Mouse (Mus musculus): Measurements from ENCODE around the gene Cep57l1. TPM values are rescaled to one million over a fixed set of nuclear protein-coding genes. Genes with fewer than 3 reads are reported as not detected.

The Cep57l1 gene
- polyA plus RNA-seq, 1 experiment = 11.8 TPM

GRCm38 (mm10) chr10:41684548-41684996, 125.1 kb downstream of the Cep57l1 start:
- no peak overlapping the region for H3K27ac ChIP-seq (ENCODE audit: insufficient read depth, low read depth, low read length)
- H3K4me3 ChIP-seq (ENCODE audit: insufficient read depth, low read length) = peak overlapping the region; percentile 21; the same call in 1 of the 2 replicates
- no peaks in the 10 kb centered on the region for H3K4me1 ChIP-seq (ENCODE audit: control insufficient read depth, insufficient read depth, low read length)
- TF ChIP-seq CTCF (IDR thresholded peaks at IDR 0.05; ENCODE audit: low read depth, low read length) = no peak
- TF ChIP-seq POLR2A (IDR thresholded peaks at IDR 0.05; ENCODE audit: borderline replicate concordance, low read depth, low read length) = no peak

GRCm38 (mm10) chr10:41682546-41683393, 126.9 kb downstream of the Cep57l1 start:
- H3K4me1 ChIP-seq (ENCODE audit: control insufficient read depth, insufficient read depth, low read length) = peaks cover 2% of the 10 kb centered on the region; the same call in 1 of the 2 replicates
- no peak for TF ChIP-seq POLR2A (IDR thresholded peaks at IDR 0.05; ENCODE audit: borderline replicate concordance, low read depth, low read length)
- TF ChIP-seq CTCF (IDR thresholded peaks at IDR 0.05; ENCODE audit: low read depth, low read length) = peak; percentile 44; the same call in 1 of the 2 replicates
- H3K4me3 ChIP-seq (ENCODE audit: insufficient read depth, low read length) = no peak overlapping the region
- H3K27ac ChIP-seq (ENCODE audit: insufficient read depth, low read depth, low read length) = no peak overlapping the region

- Histone ChIP-seq H3K4me3 (ENCODE audit: insufficient read depth, low read length) (no peak overlapping the region), H3K4me1 (ENCODE audit: control insufficient read depth, insufficient read depth, low read length) (peaks cover 4% of the 10 kb centered on the region; the same call in 1 of the 2 replicates), H3K27ac (ENCODE audit: insufficient read depth, low read depth, low read length) (no peak overlapping the region)
- TF ChIP-seq CTCF (IDR thresholded peaks at IDR 0.05; ENCODE audit: low read depth, low read length) = peak; percentile 67
- TF ChIP-seq POLR2A (IDR thresholded peaks at IDR 0.05; ENCODE audit: borderline replicate concordance, low read depth, low read length) = no peak
Measured at GRCm38 (mm10) chr10:41678746-41679360, 130.8 kb downstream of the Cep57l1 start.

- H3K4me1 ChIP-seq (ENCODE audit: control insufficient read depth, insufficient read depth, low read length) = peaks cover 4% of the 10 kb centered on the region; the same call in 1 of the 2 replicates
- H3K4me3 ChIP-seq (ENCODE audit: insufficient read depth, low read length) = no peak overlapping the region
- H3K27ac ChIP-seq (ENCODE audit: insufficient read depth, low read depth, low read length) = no peak overlapping the region
- TF ChIP-seq POLR2A (IDR thresholded peaks at IDR 0.05; ENCODE audit: borderline replicate concordance, low read depth, low read length) = no peak
- TF ChIP-seq CTCF (IDR thresholded peaks at IDR 0.05; ENCODE audit: low read depth, low read length) = no peak
Measured at GRCm38 (mm10) chr10:41677396-41677795, 132.3 kb downstream of the Cep57l1 start.

GRCm38 (mm10) chr10:41676661-41677061, 133.0 kb downstream of the Cep57l1 start:
- no peak for TF ChIP-seq POLR2A (IDR thresholded peaks at IDR 0.05; ENCODE audit: borderline replicate concordance, low read depth, low read length)
- no peak for TF ChIP-seq CTCF (IDR thresholded peaks at IDR 0.05; ENCODE audit: low read depth, low read length)
- H3K27ac ChIP-seq (ENCODE audit: insufficient read depth, low read depth, low read length) = no peak overlapping the region
- H3K4me1 ChIP-seq (ENCODE audit: control insufficient read depth, insufficient read depth, low read length) = peaks cover 4% of the 10 kb centered on the region; the same call in 1 of the 2 replicates
- H3K4me3 ChIP-seq (ENCODE audit: insufficient read depth, low read length) = no peak overlapping the region

GRCm38 (mm10) chr10:41675842-41676571, 133.7 kb downstream of the Cep57l1 start:
- Histone ChIP-seq H3K4me1 (ENCODE audit: control insufficient read depth, insufficient read depth, low read length) (peaks cover 4% of the 10 kb centered on the region; the same call in 1 of the 2 replicates), H3K27ac (ENCODE audit: insufficient read depth, low read depth, low read length) (no peak overlapping the region), H3K4me3 (ENCODE audit: insufficient read depth, low read length) (no peak overlapping the region)
- TF ChIP-seq POLR2A (IDR thresholded peaks at IDR 0.05; ENCODE audit: borderline replicate concordance, low read depth, low read length) = no peak
- no peak for TF ChIP-seq CTCF (IDR thresholded peaks at IDR 0.05; ENCODE audit: low read depth, low read length)

- no peak for TF ChIP-seq POLR2A (IDR thresholded peaks at IDR 0.05; ENCODE audit: borderline replicate concordance, low read depth, low read length)
- no peak for TF ChIP-seq CTCF (IDR thresholded peaks at IDR 0.05; ENCODE audit: low read depth, low read length)
- Histone ChIP-seq H3K4me3 (ENCODE audit: insufficient read depth, low read length) (no peak overlapping the region), H3K27ac (ENCODE audit: insufficient read depth, low read depth, low read length) (no peak overlapping the region), H3K4me1 (ENCODE audit: control insufficient read depth, insufficient read depth, low read length) (peaks cover 4% of the 10 kb centered on the region; the same call in 1 of the 2 replicates)
Measured at GRCm38 (mm10) chr10:41675243-41675642, 134.4 kb downstream of the Cep57l1 start.

DNA sequence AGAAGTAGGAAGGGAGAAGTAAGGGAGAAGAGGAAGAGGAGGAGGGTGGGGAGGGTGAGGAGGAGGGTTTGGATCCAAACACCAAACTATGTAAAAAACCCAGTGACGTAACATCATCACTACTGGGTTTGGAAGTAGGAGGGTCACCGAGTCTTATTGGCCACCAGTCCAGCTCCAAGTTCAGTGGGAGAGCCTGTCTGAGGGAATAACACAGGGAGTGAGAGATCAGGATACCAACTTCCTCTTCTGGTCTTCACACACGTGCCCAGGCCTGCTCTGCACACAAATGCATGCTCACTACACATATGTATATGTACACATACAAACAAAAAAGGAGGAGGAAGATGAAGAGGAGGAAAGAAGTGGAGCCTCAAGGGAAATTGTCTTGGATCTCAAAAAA, 135.3 kb downstream of the Cep57l1 start:
- TF ChIP-seq POLR2A (IDR thresholded peaks at IDR 0.05; ENCODE audit: borderline replicate concordance, low read depth, low read length) = no peak
- no peak overlapping the region for H3K27ac ChIP-seq (ENCODE audit: insufficient read depth, low read depth, low read length)
- H3K4me1 ChIP-seq (ENCODE audit: control insufficient read depth, insufficient read depth, low read length) = peaks cover 4% of the 10 kb centered on the region; the same call in 1 of the 2 replicates

GRCm38 (mm10) chr10:41670196-41670595, 139.5 kb downstream of the Cep57l1 start:
- Histone ChIP-seq H3K4me1 (ENCODE audit: control insufficient read depth, insufficient read depth, low read length) (peaks cover 4% of the 10 kb centered on the region; the same call in 1 of the 2 replicates), H3K4me3 (ENCODE audit: insufficient read depth, low read length) (no peak overlapping the region), H3K27ac (ENCODE audit: insufficient read depth, low read depth, low read length) (no peak overlapping the region)
- TF ChIP-seq CTCF (IDR thresholded peaks at IDR 0.05; ENCODE audit: low read depth, low read length) (no peak), POLR2A (IDR thresholded peaks at IDR 0.05; ENCODE audit: borderline replicate concordance, low read depth, low read length) (no peak)

More for the DNA sequence above, 135.3 kb downstream of the Cep57l1 start:
- no peak overlapping the region for H3K4me3 ChIP-seq (ENCODE audit: insufficient read depth, low read length)

Other genes starting within 250 kb of the Cep57l1 start
- gene Ccdc162, start 93.2 kb downstream of the Cep57l1 start, polyA plus RNA-seq (2012; ENCODE audit: insufficient read depth, insufficient read length, missing spikeins) = not detected in 2 replicates
- gene Sesn1, start 64 bp upstream of the Cep57l1 start, polyA plus RNA-seq (2012; ENCODE audit: insufficient read depth, insufficient read length, missing spikeins) = 238 and 242 TPM in 2 replicates
- gene Armc2, start 208.6 kb upstream of the Cep57l1 start, polyA plus RNA-seq (2012; ENCODE audit: insufficient read depth, insufficient read length, missing spikeins) = 3.3 and 3.9 TPM in 2 replicates